Mouse (Mus musculus): Measurements from ENCODE around the gene Tfpi. TPM values are rescaled to one million over a fixed set of nuclear protein-coding genes. Genes with fewer than 3 reads are reported as not detected.

Gene Tfpi
- 228 TPM for polyA plus RNA-seq (2014; fragmentation: Illumina TruSeq; extraction: RNeasy Lipid Tissue Mini Kit (QIAGEN cat#74804))

GRCm38 (mm10) chr2:84476577-84476976 lies at the start of gene Tfpi:
TSS of gene Tfpi (minus strand) at chr2:84476775.

GRCm38 (mm10) chr2:84425138-84425537 lies 51.4 kb downstream of the Tfpi start, which contains the start of gene Calcrl:
TSS of gene Calcrl (minus strand) at chr2:84425411.

Other genes starting within 250 kb of the Tfpi start
- 92.7 TPM for gene Calcrl, start 51.4 kb downstream of the Tfpi start, polyA plus RNA-seq (2014; fragmentation: Illumina TruSeq; extraction: RNeasy Lipid Tissue Mini Kit (QIAGEN cat#74804))
- gene Ctnnd1, start 174.0 kb upstream of the Tfpi start, polyA plus RNA-seq (2014; fragmentation: Illumina TruSeq; extraction: RNeasy Lipid Tissue Mini Kit (QIAGEN cat#74804)): 362 TPM
- gene Btbd18, start 182.3 kb upstream of the Tfpi start, polyA plus RNA-seq (2014; fragmentation: Illumina TruSeq; extraction: RNeasy Lipid Tissue Mini Kit (QIAGEN cat#74804)): not detected
- gene Selenoh, start 194.0 kb upstream of the Tfpi start, polyA plus RNA-seq (2014; fragmentation: Illumina TruSeq; extraction: RNeasy Lipid Tissue Mini Kit (QIAGEN cat#74804)): 31.5 TPM
- gene Gm28635, start 201.3 kb upstream of the Tfpi start, polyA plus RNA-seq (2014; fragmentation: Illumina TruSeq; extraction: RNeasy Lipid Tissue Mini Kit (QIAGEN cat#74804)): not detected
- gene Med19, start 201.6 kb upstream of the Tfpi start, polyA plus RNA-seq (2014; fragmentation: Illumina TruSeq; extraction: RNeasy Lipid Tissue Mini Kit (QIAGEN cat#74804)): 89.1 TPM
- gene Tmx2, start 202.4 kb upstream of the Tfpi start, polyA plus RNA-seq (2014; fragmentation: Illumina TruSeq; extraction: RNeasy Lipid Tissue Mini Kit (QIAGEN cat#74804)): 118 TPM
- gene Zdhhc5, start 238.4 kb upstream of the Tfpi start, polyA plus RNA-seq (2014; fragmentation: Illumina TruSeq; extraction: RNeasy Lipid Tissue Mini Kit (QIAGEN cat#74804)): 74.2 TPM